Mouse (Mus musculus) ES-E14 (cell line): Measurements from ENCODE around the gene Ppm1m.

Source experiments
- CHD2 ChIP-seq: IDR thresholded peaks from 2 replicates; pipeline ENCODE4 v1.6.1; 2014; ENCODE audit warnings: mild to moderate bottlenecking, low read depth, low read length, inconsistent platforms
- ZC3H11A ChIP-seq: IDR thresholded peaks from 2 replicates; pipeline ENCODE4 v1.6.1; 2012; ENCODE audit warnings: low read depth, mild to moderate bottlenecking, inconsistent platforms, low read length, borderline replicate concordance

- TF ChIP-seq ZC3H11A (no peak), CHD2 (no peak)
Observed at GRCm38 (mm10) chr9:106237878-106238277, 38.3 kb upstream of the Ppm1m start.
